Mouse (Mus musculus) G1E (cell line): Measurements from ENCODE around the gene Pdcl. TPM values are rescaled to one million over a fixed set of nuclear protein-coding genes. Genes with fewer than 3 reads are reported as not detected.

Experiments
- ATAC-seq: 2 replicates; pipeline ENCODE4 v1.8.0; 2016; ENCODE audit warnings: mild to moderate bottlenecking; ENCODE audit not compliant: insufficient number of reproducible peaks, poor library complexity, low FRiP score, severe bottlenecking; ENCODE audit errors: extremely low read depth
- DNase-seq: peaks from one replicate; pipeline ENCODE4 v3.0.0; 2012; ENCODE audit warnings: low spot score
- H3K27me3 ChIP-seq: 2 replicates; pipeline ENCODE4 v1.6.1; 2012; ENCODE audit warnings: mild to moderate bottlenecking, low read length, inconsistent platforms; ENCODE audit not compliant: insufficient read depth
- H3K36me3 ChIP-seq: replicated peaks from 2 replicates; pipeline ENCODE3; 2012; ENCODE audit warnings: mild to moderate bottlenecking, inconsistent platforms
- H3K4me1 ChIP-seq: 2 replicates; pipeline ENCODE4 v1.6.1; 2012; ENCODE audit warnings: low read depth, low read length, inconsistent platforms, mixed read lengths; ENCODE audit not compliant: insufficient read depth
- H3K4me3 ChIP-seq: 2 replicates; pipeline ENCODE4 v1.5.1; 2012; ENCODE audit warnings: low read depth, mild to moderate bottlenecking, inconsistent platforms, low read length, moderate library complexity, mixed read lengths
- H3K9me3 ChIP-seq: replicated peaks from 2 replicates; pipeline ENCODE4 v1.6.1; 2012; ENCODE audit warnings: inconsistent platforms
- CTCF ChIP-seq: IDR thresholded peaks from 2 replicates; pipeline ENCODE4 v1.5.1; 2012; ENCODE audit warnings: low read depth, low read length, inconsistent platforms, mixed read lengths
- GATA1 ChIP-seq: IDR thresholded peaks from 2 replicates; pipeline ENCODE4 v1.6.1; 2012; ENCODE audit warnings: borderline replicate concordance, low read length, inconsistent platforms, mixed read lengths
- GATA2 ChIP-seq: IDR thresholded peaks from 2 replicates; pipeline ENCODE4 v1.6.1; 2012; ENCODE audit warnings: low read depth, low read length, inconsistent platforms, borderline replicate concordance
- POLR2AphosphoS5 ChIP-seq: IDR thresholded peaks from 2 replicates; pipeline ENCODE4 v1.6.1; 2012; ENCODE audit warnings: low read depth, low read length, inconsistent platforms; ENCODE audit not compliant: insufficient replicate concordance
- TAL1 ChIP-seq: conservative IDR thresholded peaks from 2 replicates; pipeline ENCODE4 v1.6.1; 2012; ENCODE audit warnings: low read depth, low read length, inconsistent platforms, mixed read lengths
- polyA plus RNA-seq: library from polyadenylated mRNA; stranded (reverse); fragments of >175 nt; gene quantifications from 2 replicates; pipeline ENCODE4 v1.2.3, GENCODE M21; 2012
- total RNA-seq, 2 experiments: library from RNA; stranded (forward) in 1 of 2; stranded (reverse) in 1 of 2; fragments of 200-1000 nt in 1 of 2; fragments of >200 nt in 1 of 2; fragmentation: Nextera tagmentation in 1 of 2; gene quantifications; 2 replicates each; pipeline ENCODE4 v1.2.3; 2014 to 2017

The Pdcl gene
- total and polyA plus RNA-seq, 3 experiments, result 22.7 to 72.6 (median 46.4) TPM

DNA sequence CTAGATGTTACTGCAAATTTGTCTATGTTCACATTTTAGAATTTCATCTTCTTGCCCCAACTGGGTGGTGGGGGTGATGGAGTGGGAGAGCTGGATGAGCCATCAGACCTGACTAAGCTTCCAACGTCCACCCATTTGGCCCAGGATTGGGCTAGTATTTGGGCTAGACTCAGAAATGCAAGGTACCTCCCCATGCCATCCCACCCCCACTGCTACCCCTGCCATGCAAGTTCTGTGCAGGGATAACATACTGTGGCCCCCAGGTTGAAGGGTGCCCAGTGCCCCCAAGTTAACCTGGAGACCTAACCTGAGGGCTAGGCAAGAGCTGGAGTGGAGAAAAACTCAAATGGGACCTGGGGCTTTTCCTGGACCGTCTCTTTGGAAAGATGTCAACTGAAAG is 776 bp upstream of the Pdcl start:
- DNase-seq (no peak), ATAC-seq (no peak)
- Histone ChIP-seq H3K27me3 (no peaks in the 10 kb centered on the region), H3K36me3 (peaks cover 27% of the 10 kb centered on the region), H3K9me3 (no peaks in the 10 kb centered on the region), H3K4me3 (peak overlapping the region; percentile 44; the same call in 1 of the 2 replicates), H3K4me1 (peaks cover 24% of the 10 kb centered on the region)
- TF ChIP-seq GATA1, result no peak
- TF ChIP-seq CTCF, result no peak
- TF ChIP-seq GATA2, result no peak
- TF ChIP-seq TAL1, result no peak
- no peak for TF ChIP-seq POLR2AphosphoS5

DNA sequence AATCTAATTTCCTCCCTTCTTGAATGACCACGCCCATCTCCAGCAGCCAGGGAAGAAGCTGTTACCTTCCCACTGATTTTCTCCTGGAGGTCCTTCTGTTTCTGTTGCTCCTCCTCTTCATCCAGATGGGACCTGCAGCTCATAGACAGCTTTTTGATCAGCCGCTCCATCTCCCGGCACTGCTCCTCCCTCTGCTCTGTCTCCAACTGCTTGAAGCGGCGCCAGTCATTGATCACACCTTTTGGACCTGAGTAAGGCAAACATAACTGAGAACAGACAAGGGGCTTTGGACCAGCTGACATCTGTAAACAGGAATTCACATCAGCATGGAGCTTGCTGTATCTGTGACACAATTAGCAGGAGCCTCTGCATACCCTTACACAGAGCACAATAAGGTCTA is 3.6 kb downstream of the Pdcl start:
- peaks cover 66% of the 10 kb centered on the region for H3K36me3 ChIP-seq
- H3K9me3 ChIP-seq, result no peaks in the 10 kb centered on the region

DNA sequence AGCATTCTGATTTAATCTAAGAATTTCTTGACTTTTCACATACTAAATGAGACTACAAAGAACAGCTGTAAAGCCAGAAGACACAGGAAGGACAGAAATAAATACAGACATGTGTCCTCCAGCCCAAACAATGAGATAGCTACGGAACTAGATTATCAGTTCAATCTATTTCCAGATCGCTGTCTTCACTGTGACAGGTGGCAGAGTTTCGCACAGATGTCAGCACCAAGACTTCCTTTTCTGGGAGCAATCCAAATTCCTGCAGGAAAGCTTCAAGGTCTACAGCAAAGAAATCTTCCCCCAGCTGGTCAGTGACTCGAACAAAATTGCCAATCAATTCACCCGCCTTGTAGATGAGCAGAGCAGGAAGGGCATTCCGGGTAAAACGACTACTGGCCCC is 7.5 kb downstream of the Pdcl start:
- no peaks in the 10 kb centered on the region for H3K9me3 ChIP-seq
- peaks cover 67% of the 10 kb centered on the region for H3K36me3 ChIP-seq
- no peaks in the 10 kb centered on the region for H3K27me3 ChIP-seq
- no peak for ATAC-seq
- no peak overlapping the region for H3K4me3 ChIP-seq
- H3K4me1 ChIP-seq, result peaks cover 4% of the 10 kb centered on the region; the same call in 1 of the 2 replicates
- no peak for DNase-seq
- TF ChIP-seq CTCF (no peak), GATA1 (no peak), POLR2AphosphoS5 (no peak), GATA2 (no peak)

More for the DNA sequence above, 3.6 kb downstream of the Pdcl start:
- TF ChIP-seq GATA1, result no peak
- no peak for TF ChIP-seq TAL1
- TF ChIP-seq GATA2, result no peak
- TF ChIP-seq POLR2AphosphoS5, result no peak
- no peak for TF ChIP-seq CTCF
- Histone ChIP-seq H3K27me3 (no peaks in the 10 kb centered on the region), H3K4me1 (peaks cover 24% of the 10 kb centered on the region), H3K4me3 (no peak overlapping the region)
- DNase-seq (no peak), ATAC-seq (no peak)

DNA sequence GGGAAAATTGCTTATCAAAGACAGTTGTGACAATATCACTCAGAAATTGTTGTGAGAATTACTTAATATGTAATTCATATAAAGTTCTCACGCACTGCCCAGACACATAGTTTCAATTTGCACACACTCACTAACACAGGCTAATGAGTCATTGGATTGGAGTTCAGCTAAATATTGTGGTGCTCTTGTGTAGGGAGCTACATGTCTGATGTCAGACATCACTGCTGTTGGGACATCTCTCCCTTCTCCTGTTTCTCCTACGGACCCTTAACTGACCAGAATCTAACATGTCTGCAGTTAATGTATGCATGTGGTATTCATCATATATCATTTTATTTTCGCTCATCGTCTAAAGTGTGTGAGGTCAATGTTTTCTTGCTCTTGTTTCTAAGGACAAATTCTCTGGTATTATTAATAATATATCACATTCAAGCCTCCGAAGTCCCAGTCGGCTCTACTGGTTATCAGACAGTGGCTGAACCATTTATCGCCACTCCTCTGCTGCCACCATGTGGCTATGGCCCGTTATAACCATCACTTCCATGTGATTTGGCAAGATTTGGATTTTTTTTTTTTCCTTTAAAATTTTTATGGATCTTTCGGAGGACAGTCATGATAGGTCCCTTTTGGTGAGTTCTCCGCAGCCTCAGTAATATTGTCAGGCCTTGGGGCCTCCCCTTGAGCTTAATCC is 20.5 kb downstream of the Pdcl start:
- Histone ChIP-seq H3K36me3 (no peaks in the 10 kb centered on the region), H3K4me1 (no peaks in the 10 kb centered on the region), H3K9me3 (no peaks in the 10 kb centered on the region), H3K27me3 (0 out of 2 replicates have a peak, but pooled peaks cover 3% of the 10 kb centered on the region), H3K4me3 (no peak overlapping the region)
- ATAC-seq, result no peak
- DNase-seq, result peak; percentile 19
- TF ChIP-seq CTCF (peak; percentile 36), GATA2 (no peak)

DNA sequence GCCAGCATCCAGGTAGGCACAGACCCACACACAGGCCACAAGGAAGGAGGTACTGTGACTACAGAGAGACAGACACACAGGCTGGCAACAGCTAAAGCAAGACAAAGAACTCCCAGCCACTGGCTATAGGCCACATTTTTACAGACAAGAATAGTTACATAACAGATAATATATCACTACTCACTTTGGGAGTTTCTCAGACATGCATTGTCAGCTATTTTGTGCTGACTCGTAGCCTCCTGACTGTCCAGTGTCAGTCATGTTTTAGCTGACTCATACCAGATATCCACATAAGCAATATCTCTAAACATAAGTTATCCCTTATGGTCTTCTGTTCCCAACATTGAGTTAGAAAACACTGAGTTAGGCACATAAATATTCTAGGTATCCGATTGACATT is 25.8 kb downstream of the Pdcl start:
- no peak for TF ChIP-seq POLR2AphosphoS5
- TF ChIP-seq TAL1, result no peak
- no peak for TF ChIP-seq CTCF
- TF ChIP-seq GATA2, result no peak
- ATAC-seq (no peak), DNase-seq (no peak)
- no peaks in the 10 kb centered on the region for H3K36me3 ChIP-seq
- peaks cover 16% of the 10 kb centered on the region for H3K27me3 ChIP-seq
- no peak overlapping the region for H3K4me3 ChIP-seq
- H3K9me3 ChIP-seq, result no peaks in the 10 kb centered on the region
- no peaks in the 10 kb centered on the region for H3K4me1 ChIP-seq

DNA sequence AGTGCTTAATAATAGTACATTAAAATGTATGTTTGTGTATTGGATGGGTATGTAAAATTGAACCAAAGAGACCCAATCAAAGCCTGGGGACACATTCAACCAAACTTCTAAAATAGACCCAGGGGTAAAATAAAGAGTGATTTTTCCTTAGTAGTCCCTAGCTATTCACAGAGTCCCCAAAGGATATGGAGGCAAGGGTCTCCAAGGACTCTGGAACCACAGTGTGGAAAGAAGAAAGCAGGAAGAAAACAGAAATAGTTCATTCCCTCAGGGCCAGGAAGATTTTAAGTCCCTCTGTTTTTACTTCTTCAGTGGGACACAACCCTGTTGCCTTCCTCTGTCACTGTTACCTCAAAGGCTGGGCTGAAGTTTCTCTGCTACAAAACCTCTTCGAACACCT is 32.9 kb downstream of the Pdcl start, which contains the start of gene Olfr368:
Gene Olfr368, plus strand, starts transcription at position 301 of the 400 bp plus-strand sequence.
- no peaks in the 10 kb centered on the region; the same call in 1 of the 2 replicates for H3K27me3 ChIP-seq
- H3K36me3 ChIP-seq, result no peaks in the 10 kb centered on the region
- TF ChIP-seq GATA2, result no peak
- no peak for TF ChIP-seq TAL1
- no peak for TF ChIP-seq CTCF
- no peak for TF ChIP-seq GATA1
- TF ChIP-seq POLR2AphosphoS5, result no peak
- DNase-seq (no peak), ATAC-seq (no peak)
- H3K4me1 ChIP-seq, result no peaks in the 10 kb centered on the region
- H3K9me3 ChIP-seq, result no peaks in the 10 kb centered on the region
- no peak within 1 kb of the TSS for H3K4me3 ChIP-seq

Other genes with a start within 250 kb of the Pdcl start
- gene Olfr362, start 241.4 kb downstream of the Pdcl start, total RNA-seq (2014; fragmentation: Nextera tagmentation), result not detected in 2 replicates
- gene Olfr362, start 241.4 kb downstream of the Pdcl start, total RNA-seq (2017), result 0.16 TPM in 1 of 2 replicates, not detected in the other
- not detected in 2 replicates for gene Olfr362, start 241.4 kb downstream of the Pdcl start, polyA plus RNA-seq
- gene Olfr364-ps1, start 220.0 kb downstream of the Pdcl start, total RNA-seq (2014; fragmentation: Nextera tagmentation), result not detected in 2 replicates
- 0.06 and 0.27 TPM in 2 replicates for gene Olfr364-ps1, start 220.0 kb downstream of the Pdcl start, total RNA-seq (2017)
- gene Olfr364-ps1, start 220.0 kb downstream of the Pdcl start, polyA plus RNA-seq, result not detected in 2 replicates
- gene Olfr365, start 171.1 kb downstream of the Pdcl start, total RNA-seq (2014; fragmentation: Nextera tagmentation), result not detected in 2 replicates
- gene Olfr365, start 171.1 kb downstream of the Pdcl start, total RNA-seq (2017), result 0.05 and 0.17 TPM in 2 replicates
- gene Olfr365, start 171.1 kb downstream of the Pdcl start, polyA plus RNA-seq, result not detected in 2 replicates
- not detected in 2 replicates for gene Olfr366, start 147.8 kb downstream of the Pdcl start, total RNA-seq (2014; fragmentation: Nextera tagmentation)
- gene Olfr366, start 147.8 kb downstream of the Pdcl start, total RNA-seq (2017), result 0.06 and 0.11 TPM in 2 replicates
- not detected in 2 replicates for gene Olfr366, start 147.8 kb downstream of the Pdcl start, polyA plus RNA-seq
- not detected in 2 replicates for gene Olfr368, start 32.8 kb downstream of the Pdcl start, total RNA-seq (2014; fragmentation: Nextera tagmentation)
- gene Olfr368, start 32.8 kb downstream of the Pdcl start, total RNA-seq (2017), result not detected in 2 replicates
- not detected in 2 replicates for gene Olfr368, start 32.8 kb downstream of the Pdcl start, polyA plus RNA-seq
- gene Rc3h2, start 63.6 kb upstream of the Pdcl start, total RNA-seq (2014; fragmentation: Nextera tagmentation), result 86.0 and 118 TPM in 2 replicates
- 58.3 and 68.1 TPM in 2 replicates for gene Rc3h2, start 63.6 kb upstream of the Pdcl start, total RNA-seq (2017)
- 1.7 and 2.1 TPM in 2 replicates for gene Rc3h2, start 63.6 kb upstream of the Pdcl start, polyA plus RNA-seq
- gene Zbtb26, start 83.8 kb upstream of the Pdcl start, total RNA-seq (2014; fragmentation: Nextera tagmentation), result 37.1 and 37.3 TPM in 2 replicates
- gene Zbtb26, start 83.8 kb upstream of the Pdcl start, total RNA-seq (2017), result 21.1 and 25.7 TPM in 2 replicates
- 0.67 and 0.85 TPM in 2 replicates for gene Zbtb26, start 83.8 kb upstream of the Pdcl start, polyA plus RNA-seq
- gene Zbtb6, start 83.8 kb upstream of the Pdcl start, total RNA-seq (2014; fragmentation: Nextera tagmentation), result 33.8 and 34.4 TPM in 2 replicates
- gene Zbtb6, start 83.8 kb upstream of the Pdcl start, total RNA-seq (2017), result 43.4 and 48.2 TPM in 2 replicates
- 0.55 and 0.98 TPM in 2 replicates for gene Zbtb6, start 83.8 kb upstream of the Pdcl start, polyA plus RNA-seq
- gene Rabgap1, start 83.9 kb upstream of the Pdcl start, total RNA-seq (2014; fragmentation: Nextera tagmentation), result 76.2 and 80.4 TPM in 2 replicates
- 83.5 and 101 TPM in 2 replicates for gene Rabgap1, start 83.9 kb upstream of the Pdcl start, total RNA-seq (2017)
- 2.8 and 4.3 TPM in 2 replicates for gene Rabgap1, start 83.9 kb upstream of the Pdcl start, polyA plus RNA-seq
- 5.4 and 5.9 TPM in 2 replicates for gene Gpr21, start 157.0 kb upstream of the Pdcl start, total RNA-seq (2014; fragmentation: Nextera tagmentation)
- 2.2 and 2.5 TPM in 2 replicates for gene Gpr21, start 157.0 kb upstream of the Pdcl start, total RNA-seq (2017)
- gene Gpr21, start 157.0 kb upstream of the Pdcl start, polyA plus RNA-seq, result not detected in 2 replicates